Mouse (Mus musculus) cerebellum, adult 2 months (tissue): ENCODE results near the gene Slc10a6. TPM values are rescaled to one million over a fixed set of nuclear protein-coding genes. Genes with fewer than 3 reads are reported as not detected.

ENCODE experiments used
- DNase-seq, 2 experiments: peaks; one replicate each; pipeline ENCODE4 v3.0.0; 2021
- H3K27ac ChIP-seq: fragments of 200-500 bp; 2 replicates; pipeline ENCODE4 v1.5.1; 2012; ENCODE audit warnings: low read length, control low read depth, inconsistent platforms; ENCODE audit not compliant: insufficient read depth
- H3K27me3 ChIP-seq: fragments of 200-500 bp; 2 replicates; pipeline ENCODE4 v1.6.1; 2012; ENCODE audit warnings: inconsistent platforms, mild to moderate bottlenecking, low read length, moderate library complexity; ENCODE audit not compliant: control insufficient read depth, insufficient read depth
- H3K4me1 ChIP-seq: fragments of 200-500 bp; 2 replicates; pipeline ENCODE4 v1.6.1; 2011; ENCODE audit warnings: low read length; ENCODE audit not compliant: control insufficient read depth, insufficient read depth
- H3K4me3 ChIP-seq: fragments of 200-500 bp; replicated peaks from 2 replicates; pipeline ENCODE3; 2011; ENCODE audit warnings: mild to moderate bottlenecking, low read depth, low read length, control low read depth; ENCODE audit not compliant: insufficient read depth
- CTCF ChIP-seq: fragments of 200-500 bp; IDR thresholded peaks from 2 replicates; pipeline ENCODE4 v1.5.1; 2011; ENCODE audit warnings: low read depth, mild to moderate bottlenecking, control low read depth, low read length, moderate library complexity, borderline replicate concordance; ENCODE audit not compliant: insufficient read depth
- POLR2A ChIP-seq: fragments of 200-500 bp; IDR thresholded peaks from 2 replicates; pipeline ENCODE4 v1.6.1; 2011; ENCODE audit warnings: low read length, control low read depth, borderline replicate concordance; ENCODE audit not compliant: insufficient read depth
- WGBS: fragments of 180-500 bp; shearing (Covaris S2); methylation state at CpG from one replicate; pipeline ENCODE4 v1.1.7; 2018; 5-methylcytosine and 5-hydroxymethylcytosine counted together
- polyA plus RNA-seq: library from polyadenylated mRNA; depleted of rRNA; stranded (reverse); fragments of >200 nt; gene quantifications from 2 replicates; pipeline ENCODE4 v1.2.3, GENCODE M21; 2012

The Slc10a6 gene
- polyA plus RNA-seq, 1 experiment = 0.05 TPM

DNA sequence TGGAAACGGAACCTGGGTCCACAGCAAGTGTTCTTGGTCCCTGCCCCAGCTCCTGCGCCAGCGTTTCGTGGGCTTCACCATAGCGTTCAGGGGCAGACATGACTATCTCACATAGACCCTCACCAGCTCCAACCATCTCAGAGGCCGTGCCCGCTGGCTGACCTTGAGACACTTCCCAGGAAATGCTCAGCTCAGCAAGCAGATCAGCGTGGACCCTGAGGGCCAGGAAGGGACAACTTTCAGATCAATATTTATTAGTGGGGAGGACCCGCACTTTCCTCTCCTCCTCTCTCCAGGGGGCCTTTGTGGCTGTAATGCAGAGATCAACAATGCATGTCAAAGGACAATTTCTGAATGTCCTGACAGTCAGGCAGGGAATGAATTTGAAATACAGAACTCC, 35.7 kb upstream of the Slc10a6 start:
- Histone ChIP-seq H3K27ac (no peak overlapping the region), H3K4me1 (no peaks in the 10 kb centered on the region), H3K27me3 (no peaks in the 10 kb centered on the region), H3K4me3 (no peak overlapping the region)
- TF ChIP-seq CTCF = no peak
- TF ChIP-seq POLR2A = no peak
- WGBS = 64% methylated on average over 9 of the region's 9 CpGs
- no peak for DNase-seq

DNA sequence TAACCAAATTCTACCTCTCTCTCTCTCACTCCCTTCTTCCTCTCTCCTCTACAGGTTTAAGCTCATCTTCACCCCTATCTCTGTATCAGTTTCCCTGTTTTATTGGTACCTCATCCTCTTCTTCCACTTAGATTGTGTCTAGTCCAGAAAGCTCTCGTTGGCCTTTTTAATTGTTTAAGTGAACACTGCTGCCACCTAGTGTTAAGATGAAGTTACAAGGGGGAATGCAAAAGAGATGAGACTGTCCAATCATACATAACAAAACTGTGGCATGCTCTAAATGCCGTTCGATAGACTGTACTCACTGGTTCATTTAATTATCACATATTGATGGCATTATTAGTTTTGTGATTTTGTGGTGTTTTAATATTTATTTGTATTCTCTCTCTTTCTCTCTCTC, 30.4 kb upstream of the Slc10a6 start:
- peak in 1 of 2 experiments; percentile 35 for DNase-seq
- peak; percentile 25; the same call in 1 of the 2 replicates for TF ChIP-seq CTCF
- no peak for TF ChIP-seq POLR2A
- Histone ChIP-seq H3K4me3 (no peak overlapping the region), H3K27ac (no peak overlapping the region), H3K27me3 (no peaks in the 10 kb centered on the region), H3K4me1 (no peaks in the 10 kb centered on the region)
- 11% methylated on average over 3 of the region's 3 CpGs for WGBS

DNA sequence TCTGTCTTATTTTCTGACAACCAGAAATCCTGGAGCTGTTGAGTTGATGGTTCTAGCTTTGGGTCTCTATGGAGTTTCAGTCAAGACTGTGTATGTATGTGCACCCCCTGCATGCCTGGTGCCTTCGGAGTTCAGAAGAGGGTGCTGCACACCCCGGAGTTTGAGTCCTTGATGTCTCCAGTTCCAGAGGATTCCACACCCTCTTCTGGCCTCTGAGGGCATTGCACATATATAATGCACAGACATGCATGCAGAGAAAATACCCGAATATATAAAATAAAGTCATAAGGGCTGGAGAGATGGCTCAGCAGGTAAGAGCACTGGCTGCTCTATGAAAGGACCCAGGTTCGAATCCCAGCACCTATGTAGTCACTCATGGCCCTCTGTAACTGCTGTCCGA, 29.7 kb upstream of the Slc10a6 start:
- H3K4me1 ChIP-seq = no peaks in the 10 kb centered on the region
- TF ChIP-seq POLR2A (no peak), CTCF (no peak)
- no peak overlapping the region for H3K27ac ChIP-seq
- no peak for DNase-seq
- 51% methylated on average over 5 of the region's 5 CpGs for WGBS
- H3K4me3 ChIP-seq = no peak overlapping the region
- no peaks in the 10 kb centered on the region for H3K27me3 ChIP-seq

DNA sequence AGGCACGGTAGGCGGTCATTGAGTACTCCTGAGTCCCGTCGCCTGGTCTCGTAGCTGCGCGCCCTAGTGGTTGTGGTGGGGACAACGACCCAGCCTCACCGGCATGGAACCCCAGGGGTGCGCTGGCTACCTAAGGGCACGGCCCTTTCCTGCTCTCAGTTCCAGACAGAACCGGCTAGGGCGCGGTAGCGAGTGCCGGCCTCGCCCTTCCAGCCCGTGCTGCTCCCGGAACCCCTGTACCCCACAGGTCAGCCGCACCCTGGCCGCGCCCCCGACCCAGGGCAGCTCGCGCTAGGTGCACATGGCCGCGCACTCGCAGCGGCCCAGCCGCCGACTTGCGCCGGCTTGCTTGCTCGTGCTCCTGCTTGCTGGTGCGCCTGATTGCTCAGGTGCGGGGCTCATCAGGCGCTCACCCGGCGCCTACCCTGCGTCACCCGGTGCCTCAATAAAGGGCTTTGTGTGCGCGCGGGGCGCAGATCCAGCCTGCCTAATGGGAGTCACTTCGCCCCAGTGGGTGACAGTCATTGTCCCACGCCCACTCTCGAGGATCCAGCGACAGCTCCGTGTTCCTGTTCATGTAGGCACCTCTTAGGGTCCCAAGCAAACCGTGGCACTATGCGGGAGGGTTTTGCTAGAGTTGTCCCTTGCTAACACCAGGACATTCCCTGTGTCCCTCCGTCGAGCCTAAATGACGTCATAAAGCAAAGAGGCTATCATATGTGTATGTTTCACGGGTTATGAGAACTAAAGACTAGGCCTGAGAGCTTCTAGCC, 26.3 kb upstream of the Slc10a6 start, which contains the start of gene 1700016H13Rik:
Gene 1700016H13Rik (minus strand): TSS at position 665 of the 773 bp plus-strand sequence.
- Histone ChIP-seq H3K27ac (no peak within 1 kb of the TSS), H3K4me3 (peak within 1 kb of the TSS; percentile 23), H3K4me1 (no peaks in the 10 kb centered on the region), H3K27me3 (no peaks in the 10 kb centered on the region)
- DNase-seq = peak; percentile 44 to 60
- no peak for TF ChIP-seq POLR2A
- TF ChIP-seq CTCF = peak; percentile 51; the same call in 1 of the 2 replicates
- WGBS = 3% methylated on average over 47 of the region's 56 CpGs

DNA sequence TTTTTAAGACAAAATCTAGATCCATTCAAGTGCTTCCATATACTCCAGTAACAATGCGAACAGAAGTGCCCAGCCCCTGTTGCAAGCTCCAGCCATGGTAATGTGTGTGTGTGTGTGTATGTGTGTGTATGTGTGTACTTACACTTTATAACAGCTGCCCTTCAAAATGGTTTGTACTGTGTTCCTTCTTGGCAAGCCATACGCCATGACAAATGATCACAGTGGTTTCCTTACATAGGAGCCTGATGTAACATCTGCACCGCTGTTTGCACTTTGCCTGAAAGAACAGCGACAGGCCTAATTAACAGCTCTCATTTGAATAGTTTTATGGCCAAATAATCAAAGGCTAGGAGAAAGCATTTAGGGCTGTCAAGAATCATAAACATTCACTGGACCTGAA, 25.6 kb upstream of the Slc10a6 start:
- no peaks in the 10 kb centered on the region for H3K27me3 ChIP-seq
- H3K4me3 ChIP-seq = no peak overlapping the region
- no peaks in the 10 kb centered on the region for H3K4me1 ChIP-seq
- no peak for DNase-seq
- no peak overlapping the region for H3K27ac ChIP-seq
- TF ChIP-seq POLR2A = no peak
- no peak for TF ChIP-seq CTCF
- WGBS = 51% methylated on average over 4 of the region's 4 CpGs

DNA sequence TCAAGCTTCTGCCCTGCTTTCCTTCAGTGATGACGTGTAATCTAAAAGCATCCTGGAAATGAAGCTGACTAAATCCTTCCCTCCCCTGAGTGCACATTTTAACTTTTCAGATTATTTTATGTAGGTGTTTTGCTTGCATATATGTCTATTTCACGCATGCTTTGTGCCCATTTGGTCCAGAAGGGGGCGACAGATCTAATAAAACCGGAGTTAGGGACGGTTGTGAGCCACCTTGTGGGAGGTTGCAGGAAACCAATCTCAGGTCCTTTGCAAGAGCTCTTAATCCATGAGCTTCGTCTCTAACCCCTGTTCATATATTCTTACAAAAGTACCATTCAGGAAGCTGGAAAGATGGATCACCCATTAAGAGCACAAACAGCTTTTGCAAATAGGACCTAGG, 25.0 kb upstream of the Slc10a6 start:
- H3K27ac ChIP-seq = no peak overlapping the region
- DNase-seq = no peak
- TF ChIP-seq POLR2A (no peak), CTCF (peak; percentile 36; the same call in 1 of the 2 replicates)
- no peaks in the 10 kb centered on the region for H3K27me3 ChIP-seq
- no peak overlapping the region for H3K4me3 ChIP-seq
- WGBS = 49% methylated on average over 6 of the region's 6 CpGs
- no peaks in the 10 kb centered on the region for H3K4me1 ChIP-seq

DNA sequence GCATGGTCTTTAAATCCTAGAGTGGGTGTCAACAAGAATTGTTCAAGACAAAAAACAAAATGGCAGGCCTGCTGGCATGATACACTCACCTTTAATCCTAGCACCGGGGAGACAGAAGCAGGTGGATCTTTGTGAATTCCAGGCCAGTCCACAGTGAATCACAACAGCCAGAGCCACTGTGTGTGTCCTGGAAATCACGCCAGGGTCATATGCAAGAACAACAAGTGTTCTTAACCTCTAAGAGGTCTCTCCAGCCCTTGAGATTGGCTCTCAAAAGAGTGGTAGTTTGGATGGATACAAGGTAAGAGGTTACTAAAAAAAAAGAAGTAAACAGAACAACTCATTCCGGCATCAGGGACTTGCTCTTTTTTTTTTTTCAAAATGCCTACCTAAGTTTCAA, 18.1 kb upstream of the Slc10a6 start:
- Histone ChIP-seq H3K4me1 (no peaks in the 10 kb centered on the region), H3K27ac (no peak overlapping the region), H3K4me3 (no peak overlapping the region), H3K27me3 (no peaks in the 10 kb centered on the region)
- no peak for TF ChIP-seq CTCF
- TF ChIP-seq POLR2A = no peak
- DNase-seq = no peak
- 81% methylated on average over 3 of the region's 3 CpGs for WGBS

DNA sequence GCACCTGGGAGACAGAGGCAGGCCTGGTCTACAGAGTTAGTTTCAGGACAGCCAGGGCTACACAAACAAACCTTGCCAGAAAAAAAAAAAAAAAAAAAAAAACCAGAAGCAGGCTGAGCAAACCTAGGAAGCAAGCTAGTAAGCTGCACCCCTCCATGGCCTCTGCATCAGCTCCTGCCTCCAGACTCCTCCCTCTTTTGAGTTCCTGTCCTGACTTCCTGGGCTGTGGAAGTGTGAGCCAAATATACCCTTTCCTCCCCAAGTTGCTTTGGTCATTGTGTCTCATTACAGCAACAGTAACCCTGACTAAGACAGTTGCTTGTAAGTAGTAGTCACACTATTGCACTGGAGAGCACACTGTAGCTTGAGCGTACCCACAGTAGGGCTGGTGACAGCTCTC, 15.0 kb upstream of the Slc10a6 start:
- no peak for TF ChIP-seq CTCF
- no peak for TF ChIP-seq POLR2A
- no peak overlapping the region for H3K27ac ChIP-seq
- 100% methylated on average over 1 of the region's 1 CpGs for WGBS
- H3K4me3 ChIP-seq = no peak overlapping the region
- H3K4me1 ChIP-seq = no peaks in the 10 kb centered on the region
- DNase-seq = no peak
- no peaks in the 10 kb centered on the region for H3K27me3 ChIP-seq
